Mouse (Mus musculus) heart, adult 11 months (tissue): ENCODE results near the gene Bcorl1.
"Not testable (repeated sequence)": the region's sequence is repeated elsewhere in the genome, so short reads cannot be mapped to it uniquely, and the experiment has no call there.

Source experiments
- DNase-seq: peaks from one replicate; pipeline ENCODE4 v3.0.0; 2022

Bcorl1 gene

GRCm38 (mm10) chrX:48405141-48405540, 64.0 kb downstream of the Bcorl1 start:
- peak; percentile 93 for DNase-seq

GRCm38 (mm10) chrX:48409611-48410387, 68.6 kb downstream of the Bcorl1 start:
- peak; percentile 98 for DNase-seq

- DNase-seq = no peak
Observed at GRCm38 (mm10) chrX:48410388-48410776, 69.2 kb downstream of the Bcorl1 start.

- DNase-seq = peak; percentile 93
Observed at GRCm38 (mm10) chrX:48412629-48413028, 71.5 kb downstream of the Bcorl1 start.

GRCm38 (mm10) chrX:48414291-48414690, 73.1 kb downstream of the Bcorl1 start:
- no peak for DNase-seq

DNA sequence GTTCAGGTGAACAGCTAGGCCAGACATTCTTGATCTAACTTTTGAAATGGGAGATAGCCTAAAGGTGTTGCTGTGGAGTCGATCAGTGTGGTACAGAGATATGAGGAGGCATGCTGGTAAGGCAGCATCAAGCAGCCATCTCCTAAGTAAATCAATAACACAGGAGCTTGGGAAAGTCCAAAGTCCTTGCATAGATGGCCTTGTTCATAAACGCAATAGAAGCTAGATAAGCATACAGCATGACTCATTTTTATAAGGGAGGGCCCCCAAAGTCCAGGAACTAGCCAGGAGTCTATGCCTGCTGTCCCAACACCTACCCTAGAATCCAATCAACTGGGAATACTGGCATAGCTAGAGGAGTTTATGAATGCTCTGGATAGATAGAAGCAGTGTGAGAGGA, 77.3 kb downstream of the Bcorl1 start:
- DNase-seq = no peak

GRCm38 (mm10) chrX:48422986-48423385, 81.8 kb downstream of the Bcorl1 start:
- DNase-seq = peak; percentile 94

DNA sequence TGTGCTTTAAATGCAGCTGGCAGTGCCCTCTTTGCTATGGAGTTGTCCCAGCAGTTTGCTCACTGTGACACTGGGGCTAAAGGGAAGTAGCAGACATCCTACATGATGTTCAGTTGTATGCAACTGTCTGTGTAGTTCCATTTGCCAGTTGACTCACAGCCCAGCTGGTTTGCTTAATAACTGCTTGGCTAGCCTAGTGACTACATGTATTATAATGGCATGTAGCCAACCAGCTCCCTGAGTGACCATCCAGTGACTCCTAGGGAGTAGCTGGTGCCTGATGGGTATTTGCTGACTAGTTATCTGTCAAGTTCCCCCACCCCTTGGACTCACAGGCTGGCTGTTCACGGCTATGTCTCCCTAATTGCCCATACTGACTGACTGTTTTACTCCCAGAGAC, 82.5 kb downstream of the Bcorl1 start:
- DNase-seq = no peak

DNA sequence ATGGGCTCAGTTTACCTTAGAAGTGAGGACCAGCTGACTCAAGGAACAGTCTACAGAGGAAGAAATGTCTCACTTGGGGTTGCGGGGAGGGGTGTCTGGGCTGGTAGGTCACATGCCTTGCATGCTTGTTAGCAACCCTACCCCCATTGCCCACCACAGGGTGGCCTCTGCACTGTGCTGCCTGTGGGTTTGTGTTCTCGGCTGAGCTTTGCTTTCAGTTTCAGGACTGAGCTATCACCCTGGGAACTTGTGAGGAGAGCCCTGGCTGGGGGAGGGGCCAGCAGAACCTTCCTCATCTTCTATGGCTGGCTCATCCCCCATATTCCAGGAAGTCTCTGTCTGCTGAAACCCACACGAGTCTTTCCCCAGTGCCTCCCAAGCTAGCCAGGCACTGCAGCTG, 83.4 kb downstream of the Bcorl1 start:
- peak; percentile 97 for DNase-seq

DNA sequence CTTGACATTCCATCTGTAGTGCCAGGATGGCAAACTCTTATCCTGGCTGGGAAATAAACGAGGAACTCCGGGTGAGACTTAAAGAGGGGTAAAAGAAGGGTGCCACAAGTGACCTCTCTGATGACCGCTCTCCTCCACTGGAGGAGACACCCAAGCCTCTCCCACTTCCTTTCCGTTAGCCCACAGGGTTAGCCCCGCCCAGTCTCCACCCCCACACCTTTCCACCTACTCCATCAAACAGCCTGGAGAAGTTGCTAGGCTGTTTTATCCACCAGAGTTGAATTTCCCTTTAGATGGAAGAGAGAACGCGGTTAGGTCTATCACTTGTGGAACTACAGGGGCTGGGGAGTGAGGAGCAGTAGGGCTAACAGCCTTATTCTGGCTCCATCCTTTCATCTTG, 84.1 kb downstream of the Bcorl1 start:
- DNase-seq = peak; percentile 90

GRCm38 (mm10) chrX:48428241-48428640, 87.1 kb downstream of the Bcorl1 start:
- peak; percentile 95 for DNase-seq

- no peak for DNase-seq
Observed at GRCm38 (mm10) chrX:48428642-48429041, 87.5 kb downstream of the Bcorl1 start.

- no peak for DNase-seq
Observed at GRCm38 (mm10) chrX:48429100-48429499, 87.9 kb downstream of the Bcorl1 start.

GRCm38 (mm10) chrX:48429538-48429937, 88.4 kb downstream of the Bcorl1 start:
- peak; percentile 95 for DNase-seq

GRCm38 (mm10) chrX:48432599-48433526, 91.7 kb downstream of the Bcorl1 start:
- DNase-seq = no peak

- peak; percentile 97 for DNase-seq
Observed at GRCm38 (mm10) chrX:48433527-48433899, 92.4 kb downstream of the Bcorl1 start.

GRCm38 (mm10) chrX:48434251-48434650, 93.1 kb downstream of the Bcorl1 start:
- no peak for DNase-seq

DNA sequence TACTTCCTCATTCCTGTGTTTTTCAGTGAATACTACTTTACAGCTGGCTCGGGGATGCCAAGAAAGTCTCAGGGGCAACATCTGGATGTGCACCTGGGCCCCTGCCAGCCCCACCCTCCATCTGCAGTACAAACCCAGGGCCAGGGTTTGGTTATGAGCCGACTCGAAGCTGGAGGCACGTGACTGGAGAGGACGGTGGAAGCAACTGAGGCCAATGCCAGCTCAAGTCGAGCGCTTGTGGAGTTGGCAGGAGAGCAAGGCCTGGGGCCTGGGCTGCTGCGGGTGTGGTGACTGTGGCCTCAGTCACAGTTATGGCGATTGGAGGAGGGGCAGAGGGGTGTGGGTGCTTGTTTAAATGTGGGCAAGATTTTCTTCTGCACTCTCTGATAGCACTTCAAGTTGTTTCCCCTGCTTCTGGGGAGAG, 94.3 kb downstream of the Bcorl1 start:
- DNase-seq = peak; percentile 92

DNA sequence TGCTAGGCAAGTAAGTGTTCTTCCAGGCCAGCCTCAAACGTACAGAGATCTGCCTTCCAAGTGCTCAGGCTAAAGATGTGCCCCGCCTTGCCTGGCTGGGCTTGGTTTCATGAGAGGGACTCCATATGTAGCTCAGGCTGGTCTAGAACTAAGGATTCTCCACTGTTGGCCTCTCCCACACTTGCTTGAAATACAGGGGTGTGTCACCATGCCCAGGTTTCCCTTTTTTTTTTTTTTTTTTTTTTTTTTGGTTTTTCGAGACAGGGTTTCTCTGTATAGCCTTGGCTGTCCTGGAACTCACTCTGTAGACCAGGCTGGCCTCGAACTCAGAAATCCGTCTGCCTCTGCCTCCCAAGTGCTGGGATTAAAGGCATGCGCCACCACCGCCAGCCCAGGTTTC, 94.9 kb downstream of the Bcorl1 start:
- not testable (repeated sequence) for DNase-seq

DNA sequence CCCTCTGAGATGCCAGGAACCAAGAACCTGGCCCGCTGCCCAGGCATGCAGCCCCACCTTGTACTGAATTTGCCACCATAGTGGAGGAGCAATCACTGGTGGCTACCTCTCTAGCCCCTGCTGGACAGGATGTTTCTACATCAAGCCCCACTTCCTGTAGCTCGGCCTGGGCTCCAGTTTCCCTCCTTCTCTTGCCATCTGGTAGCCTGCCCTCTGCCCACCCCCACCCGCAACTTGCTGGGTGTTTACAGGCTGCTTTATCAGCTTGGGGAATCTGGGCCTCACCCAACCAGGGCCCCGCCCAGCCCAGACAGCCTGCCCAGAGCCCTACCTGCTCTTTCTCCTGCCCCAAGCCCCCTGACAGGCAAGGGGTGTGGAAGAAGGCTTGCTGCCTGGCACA, 97.9 kb downstream of the Bcorl1 start:
- DNase-seq = peak; percentile 91

- no peak for DNase-seq
Observed at GRCm38 (mm10) chrX:48441548-48441947, 100.4 kb downstream of the Bcorl1 start.

- DNase-seq = peak; percentile 93
Observed at GRCm38 (mm10) chrX:48441954-48442353, 100.8 kb downstream of the Bcorl1 start.

GRCm38 (mm10) chrX:48444677-48445076, 103.5 kb downstream of the Bcorl1 start:
- DNase-seq = no peak

GRCm38 (mm10) chrX:48449646-48450045, 108.5 kb downstream of the Bcorl1 start:
- DNase-seq = peak; percentile 89
